Mouse (Mus musculus) embryonic fibroblast, embryonic 13.5 days (primary cell): ENCODE results near the gene Atl3. TPM values are rescaled to one million over a fixed set of nuclear protein-coding genes. Genes with fewer than 3 reads are reported as not detected.

ENCODE experiments used
- H3K27ac ChIP-seq: 2 replicates; pipeline ENCODE4 v1.5.1; 2012; ENCODE audit warnings: low read length, control low read depth, inconsistent platforms; ENCODE audit not compliant: insufficient read depth
- H3K4me1 ChIP-seq: 2 replicates; pipeline ENCODE4 v1.6.1; 2011; ENCODE audit warnings: low read length; ENCODE audit not compliant: control insufficient read depth, insufficient read depth
- H3K4me3 ChIP-seq: 2 replicates; pipeline ENCODE4 v1.5.1; 2011; ENCODE audit warnings: mild to moderate bottlenecking, control low read depth, low read length; ENCODE audit not compliant: insufficient read depth
- CTCF ChIP-seq: IDR thresholded peaks from 2 replicates; pipeline ENCODE4 v1.5.1; 2011; ENCODE audit warnings: mild to moderate bottlenecking, control low read depth, low read length, moderate library complexity, borderline replicate concordance; ENCODE audit not compliant: insufficient read depth
- POLR2A ChIP-seq: IDR thresholded peaks from 2 replicates; pipeline ENCODE4 v1.6.1; 2011; ENCODE audit warnings: low read depth, mild to moderate bottlenecking, control low read depth, low read length, moderate library complexity
- polyA plus RNA-seq: library from polyadenylated mRNA; stranded (reverse); fragments of >200 nt; gene quantifications from 2 replicates; pipeline ENCODE4 v1.2.4, GENCODE M21; 2011; ENCODE audit warnings: low read depth; ENCODE audit not compliant: missing spikeins, insufficient read length

The Atl3 gene
- polyA plus RNA-seq, 1 experiment = 162 TPM

GRCm38 (mm10) chr19:7583101-7583500, 89.3 kb downstream of the Atl3 start:
- no peak for TF ChIP-seq POLR2A
- TF ChIP-seq CTCF = no peak
- Histone ChIP-seq H3K4me3 (no peak overlapping the region), H3K27ac (no peak overlapping the region), H3K4me1 (no peaks in the 10 kb centered on the region)

- no peaks in the 10 kb centered on the region for H3K4me1 ChIP-seq
- TF ChIP-seq CTCF (no peak), POLR2A (no peak)
These were observed 89.8 kb downstream of the Atl3 start for GRCm38 (mm10) chr19:7583599-7583998.

DNA sequence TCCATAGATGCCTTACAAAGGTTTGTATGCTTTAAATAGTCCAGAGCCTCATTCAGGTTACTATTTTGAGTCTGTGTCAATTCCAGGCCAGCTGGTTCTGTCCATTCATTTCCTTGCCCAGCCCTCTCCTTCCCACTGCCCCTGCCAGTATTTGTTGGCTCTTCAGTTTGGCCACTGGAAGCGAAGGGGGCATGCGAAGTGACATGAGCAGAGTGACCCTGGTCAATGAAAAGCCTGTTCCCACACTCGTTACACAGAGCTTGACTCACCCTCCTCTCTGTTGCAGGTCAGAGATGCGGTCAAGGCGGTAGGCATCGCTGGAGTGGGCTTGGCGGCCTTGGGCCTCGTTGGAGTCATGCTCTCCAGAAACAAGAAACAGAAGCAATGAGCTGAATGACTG, 91.4 kb downstream of the Atl3 start:
- H3K4me3 ChIP-seq = no peak overlapping the region
- no peaks in the 10 kb centered on the region for H3K4me1 ChIP-seq
- H3K27ac ChIP-seq = no peak overlapping the region
- TF ChIP-seq POLR2A = no peak
- no peak for TF ChIP-seq CTCF

More at GRCm38 (mm10) chr19:7583599-7583998, 89.8 kb downstream of the Atl3 start:
- Histone ChIP-seq H3K4me3 (no peak overlapping the region), H3K27ac (no peak overlapping the region)

- Histone ChIP-seq H3K27ac (no peak overlapping the region), H3K4me1 (no peaks in the 10 kb centered on the region), H3K4me3 (no peak overlapping the region)
- no peak for TF ChIP-seq CTCF
- TF ChIP-seq POLR2A = no peak
These were observed 91.9 kb downstream of the Atl3 start for GRCm38 (mm10) chr19:7585764-7586163.

Other genes starting within 250 kb of the Atl3 start
- 10.3 and 11.6 TPM in 2 replicates for gene Rcor2, start 226.7 kb upstream of the Atl3 start, polyA plus RNA-seq
- 36.5 and 38.5 TPM in 2 replicates for gene Mark2, start 152.2 kb upstream of the Atl3 start, polyA plus RNA-seq
- gene Spindoc, start 111.0 kb upstream of the Atl3 start, polyA plus RNA-seq = 24.6 and 34.9 TPM in 2 replicates
- gene 2700081O15Rik, start 76.4 kb upstream of the Atl3 start, polyA plus RNA-seq = 30.8 and 46.0 TPM in 2 replicates
- 199 and 206 TPM in 2 replicates for gene Rtn3, start 10.8 kb upstream of the Atl3 start, polyA plus RNA-seq
- gene Pla2g16, start 63.4 kb downstream of the Atl3 start, polyA plus RNA-seq = 17.5 and 20.7 TPM in 2 replicates
- not detected in 2 replicates for gene Lgals12, start 113.2 kb downstream of the Atl3 start, polyA plus RNA-seq
- gene Hrasls5, start 118.5 kb downstream of the Atl3 start, polyA plus RNA-seq = not detected in 2 replicates
- gene Slc22a19, start 217.3 kb downstream of the Atl3 start, polyA plus RNA-seq = not detected in 2 replicates